Mouse (Mus musculus) E14TG2a.4 (cell line): Measurements from ENCODE around the gene Cstad.

ENCODE experiments used
- CTCF ChIP-seq: conservative IDR thresholded peaks from 2 replicates; pipeline ENCODE4 v1.5.1; 2014; ENCODE audit warnings: low read length
- NANOG ChIP-seq: IDR thresholded peaks from 2 replicates; pipeline ENCODE4 v1.6.1; 2014; ENCODE audit warnings: borderline replicate concordance, low read length, mixed read lengths

- no peak for TF ChIP-seq CTCF
- no peak for TF ChIP-seq NANOG
Measured at GRCm38 (mm10) chr2:30555257-30555656, 39.6 kb upstream of the Cstad start.
